Mouse (Mus musculus): ENCODE data around the gene Sgsm1. TPM values are rescaled to one million over a fixed set of nuclear protein-coding genes. Genes with fewer than 3 reads are reported as not detected.

The Sgsm1 gene
- polyA plus RNA-seq, 1 experiment from 2014 or later, result 0.62 TPM

DNA sequence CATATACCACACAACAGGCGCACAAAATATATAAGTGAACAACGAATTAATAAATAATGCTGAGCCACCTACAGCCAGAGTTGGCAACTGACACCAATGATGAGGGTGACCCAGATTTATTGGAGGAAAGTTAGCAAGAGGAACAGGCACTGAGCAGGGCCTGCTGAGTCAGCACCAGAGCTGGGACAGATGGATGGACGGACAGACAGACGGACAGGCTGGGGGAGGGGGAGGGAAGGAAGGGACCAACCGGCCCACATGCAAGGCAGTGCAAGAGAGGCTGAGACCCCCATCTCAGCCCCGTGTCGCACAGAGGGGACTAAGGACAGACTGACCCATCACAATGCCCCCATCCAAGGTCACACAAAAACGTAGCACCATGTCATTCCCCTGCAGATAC lies 96.5 kb downstream of the Sgsm1 start:
- Histone ChIP-seq H3K9ac (no peak overlapping the region), H3K27me3 (0 out of 2 replicates have a peak, but pooled peaks cover 6% of the 10 kb centered on the region), H3K4me1 (replicated peaks) (peaks cover 25% of the 10 kb centered on the region), H3K4me3 (no peak overlapping the region), H3K36me3 (no peaks in the 10 kb centered on the region), H3K9me3 (replicated peaks) (no peaks in the 10 kb centered on the region), H3K4me2 (no peak overlapping the region), H3K27ac (0 out of 2 replicates have a peak overlapping the region, but pooled peaks have one; percentile 27)
- WGBS, result 81% methylated on average over 8 of the region's 8 CpGs
- ATAC-seq (replicated peaks; ENCODE audit: insufficient number of reproducible peaks, insufficient read depth, low FRiP score, low read depth), result no peak

DNA sequence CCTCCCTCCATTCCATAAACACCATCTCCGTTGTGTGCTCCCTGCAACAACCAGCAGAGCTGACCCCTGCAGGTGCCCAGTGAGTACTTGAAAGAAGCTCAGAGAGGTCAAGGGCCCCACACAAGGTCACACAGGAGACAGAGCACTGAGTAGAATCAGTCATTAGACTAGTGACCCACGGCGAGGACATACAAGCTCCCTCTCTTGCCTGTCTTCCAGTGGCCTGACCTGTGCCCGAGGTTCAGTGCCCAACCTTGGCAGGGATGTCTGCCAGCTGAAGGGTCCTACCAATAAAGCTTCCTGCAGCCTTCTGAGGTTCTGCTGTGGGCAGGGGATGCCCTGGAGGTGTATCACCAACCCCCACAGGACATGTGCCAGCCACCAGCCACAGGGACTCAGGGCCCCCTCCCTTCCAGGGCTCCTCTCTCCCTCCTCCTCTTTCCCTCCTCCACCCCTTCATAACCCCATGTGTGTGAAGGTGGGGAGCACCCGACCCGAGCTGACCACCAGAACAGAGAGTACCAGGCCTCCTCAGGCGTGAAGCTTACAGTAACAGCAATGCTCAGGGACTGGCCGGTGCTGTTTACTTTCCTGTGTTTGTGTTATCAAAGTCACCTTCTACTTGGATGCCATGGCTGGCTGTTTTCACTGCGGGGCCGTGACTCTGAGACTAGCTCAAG lies 98.3 kb downstream of the Sgsm1 start:
- H3K4me1 ChIP-seq (replicated peaks), result peaks cover 40% of the 10 kb centered on the region
- no peak overlapping the region for H3K27ac ChIP-seq
- no peak overlapping the region for H3K9ac ChIP-seq
- H3K4me3 ChIP-seq, result no peak overlapping the region
- no peak for ATAC-seq (replicated peaks; ENCODE audit: insufficient number of reproducible peaks, insufficient read depth, low FRiP score, low read depth)
- H3K9me3 ChIP-seq (replicated peaks), result no peaks in the 10 kb centered on the region
- no peak overlapping the region for H3K4me2 ChIP-seq
- H3K36me3 ChIP-seq, result no peaks in the 10 kb centered on the region
- 70% methylated on average over 10 of the region's 10 CpGs for WGBS
- H3K27me3 ChIP-seq, result no peaks in the 10 kb centered on the region

GRCm38 (mm10) chr5:113210314-113210713 lies 100.3 kb downstream of the Sgsm1 start:
- 73% methylated on average over 6 of the region's 6 CpGs for WGBS

DNA sequence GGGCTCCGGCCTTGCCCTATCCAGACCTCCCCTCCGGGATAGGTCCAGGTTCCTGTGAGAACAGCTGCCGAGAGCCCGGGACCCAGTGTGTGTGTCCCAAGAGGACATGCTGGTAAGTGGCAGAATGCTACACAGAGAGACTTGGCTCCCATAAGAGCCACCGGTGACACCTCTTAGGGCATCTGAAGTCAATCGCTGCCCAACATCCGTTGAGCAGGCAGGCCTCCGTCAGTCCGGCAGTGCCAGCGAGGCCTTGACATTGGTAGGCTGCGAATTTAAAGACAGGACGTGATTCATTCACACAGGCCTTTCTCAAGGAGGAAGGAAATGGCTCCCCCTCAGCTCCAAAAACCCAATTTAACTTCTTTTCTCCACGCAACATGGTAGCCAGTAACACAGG lies 100.7 kb downstream of the Sgsm1 start:
- ATAC-seq (replicated peaks; ENCODE audit: insufficient number of reproducible peaks, insufficient read depth, low FRiP score, low read depth), result no peak
- no peak overlapping the region for H3K4me3 ChIP-seq
- WGBS, result 65% methylated on average over 13 of the region's 13 CpGs
- H3K27me3 ChIP-seq, result no peaks in the 10 kb centered on the region
- H3K27ac ChIP-seq, result peak overlapping the region; percentile 85
- H3K9me3 ChIP-seq (replicated peaks), result no peaks in the 10 kb centered on the region
- no peak overlapping the region for H3K9ac ChIP-seq
- H3K4me2 ChIP-seq, result no peak overlapping the region
- H3K4me1 ChIP-seq (replicated peaks), result peaks cover 47% of the 10 kb centered on the region
- H3K36me3 ChIP-seq, result no peaks in the 10 kb centered on the region

More at GRCm38 (mm10) chr5:113210314-113210713, 100.3 kb downstream of the Sgsm1 start:
- H3K27ac ChIP-seq, result peak overlapping the region; percentile 85
- no peaks in the 10 kb centered on the region for H3K9me3 ChIP-seq (replicated peaks)
- H3K9ac ChIP-seq, result no peak overlapping the region
- no peaks in the 10 kb centered on the region for H3K27me3 ChIP-seq
- peaks cover 47% of the 10 kb centered on the region for H3K4me1 ChIP-seq (replicated peaks)
- no peak for ATAC-seq (replicated peaks; ENCODE audit: insufficient number of reproducible peaks, insufficient read depth, low FRiP score, low read depth)
- no peak overlapping the region for H3K4me3 ChIP-seq
- no peak overlapping the region for H3K4me2 ChIP-seq
- H3K36me3 ChIP-seq, result no peaks in the 10 kb centered on the region

- H3K4me1 ChIP-seq (replicated peaks), result peaks cover 44% of the 10 kb centered on the region
- no peak overlapping the region for H3K9ac ChIP-seq
- H3K36me3 ChIP-seq, result no peaks in the 10 kb centered on the region
- H3K4me2 ChIP-seq, result peak overlapping the region; percentile 3; the same call in 1 of the 2 replicates
- WGBS, result 39% methylated on average over 11 of the region's 11 CpGs
- H3K27ac ChIP-seq, result peak overlapping the region; percentile 85
- no peak overlapping the region for H3K4me3 ChIP-seq
- ATAC-seq (replicated peaks; ENCODE audit: insufficient number of reproducible peaks, insufficient read depth, low FRiP score, low read depth), result no peak
- no peaks in the 10 kb centered on the region for H3K9me3 ChIP-seq (replicated peaks)
- H3K27me3 ChIP-seq, result no peaks in the 10 kb centered on the region
Observed at GRCm38 (mm10) chr5:113209401-113209750, 101.2 kb downstream of the Sgsm1 start.

DNA sequence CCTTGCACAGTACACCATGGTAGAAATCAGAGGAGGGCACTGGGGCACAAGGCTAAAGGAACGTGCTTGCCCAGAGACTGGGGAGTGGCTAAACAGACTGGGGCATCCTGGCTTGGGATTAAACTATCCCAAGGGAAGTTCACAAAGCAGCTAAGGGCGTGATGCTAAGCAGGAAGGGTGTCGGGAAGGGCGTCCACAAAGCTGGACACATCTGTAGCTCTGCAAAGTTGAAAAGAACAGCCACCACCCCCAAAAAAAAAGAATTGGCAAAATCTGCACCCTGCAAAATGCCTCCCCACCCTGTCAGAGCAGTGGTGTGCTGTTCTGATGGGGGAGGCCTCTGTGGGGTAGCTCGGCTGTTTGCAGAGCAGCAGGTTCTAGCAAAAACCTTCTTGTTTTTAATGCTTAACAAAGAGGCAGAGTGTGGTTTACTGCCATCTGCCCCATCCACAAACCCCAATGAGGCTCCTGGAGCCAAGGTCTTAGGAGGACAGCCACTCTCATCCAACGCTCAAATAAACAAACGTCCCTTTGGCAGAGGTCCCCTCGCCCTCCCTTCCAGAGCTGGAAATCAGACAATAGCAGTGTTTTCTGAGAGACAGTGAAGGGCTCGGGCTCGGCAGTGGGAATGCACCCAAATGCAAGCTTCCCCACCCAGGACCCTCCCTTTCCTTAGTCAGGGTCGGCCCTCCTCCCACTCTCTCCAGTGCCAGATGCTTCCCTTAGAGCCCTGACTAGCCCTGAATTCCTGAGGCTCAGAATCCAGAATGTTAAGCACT lies 101.8 kb downstream of the Sgsm1 start:
- Histone ChIP-seq H3K4me2 (peak overlapping the region; percentile 3; the same call in 1 of the 2 replicates), H3K4me3 (no peak overlapping the region), H3K27ac (peak overlapping the region; percentile 85), H3K9me3 (replicated peaks) (no peaks in the 10 kb centered on the region), H3K36me3 (no peaks in the 10 kb centered on the region), H3K4me1 (replicated peaks) (peaks cover 42% of the 10 kb centered on the region), H3K27me3 (no peaks in the 10 kb centered on the region), H3K9ac (no peak overlapping the region)
- peak; percentile 57 for ATAC-seq (replicated peaks; ENCODE audit: insufficient number of reproducible peaks, insufficient read depth, low FRiP score, low read depth)
- 44% methylated on average over 11 of the region's 11 CpGs for WGBS

DNA sequence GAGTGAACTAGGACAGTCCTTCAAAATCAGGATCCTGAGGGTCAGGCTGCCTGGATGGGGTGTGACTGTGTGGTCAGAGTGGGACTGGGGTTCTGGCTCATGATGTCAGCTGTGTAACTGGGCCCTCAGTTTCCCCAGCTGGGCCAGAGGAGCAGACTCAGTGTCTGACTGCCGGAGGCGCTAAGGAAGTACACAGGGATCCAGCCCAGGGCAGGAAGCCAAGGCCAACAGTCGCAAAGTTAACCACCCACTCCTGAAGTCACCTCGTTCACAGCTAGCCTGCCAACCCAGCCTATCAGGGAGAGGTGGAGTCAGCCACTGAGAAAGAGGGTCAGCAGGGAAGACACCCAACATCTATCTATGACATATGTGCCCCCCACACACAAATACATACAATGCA lies 102.5 kb downstream of the Sgsm1 start:
- Histone ChIP-seq H3K27me3 (no peaks in the 10 kb centered on the region), H3K4me2 (no peak overlapping the region), H3K4me3 (no peak overlapping the region), H3K9me3 (replicated peaks) (no peaks in the 10 kb centered on the region), H3K9ac (no peak overlapping the region), H3K36me3 (no peaks in the 10 kb centered on the region), H3K27ac (peak overlapping the region; percentile 85), H3K4me1 (replicated peaks) (peaks cover 42% of the 10 kb centered on the region)
- ATAC-seq (replicated peaks; ENCODE audit: insufficient number of reproducible peaks, insufficient read depth, low FRiP score, low read depth), result 0 out of 2 replicates have a peak, but pooled peaks have one; percentile 28
- WGBS, result 35% methylated on average over 4 of the region's 4 CpGs

DNA sequence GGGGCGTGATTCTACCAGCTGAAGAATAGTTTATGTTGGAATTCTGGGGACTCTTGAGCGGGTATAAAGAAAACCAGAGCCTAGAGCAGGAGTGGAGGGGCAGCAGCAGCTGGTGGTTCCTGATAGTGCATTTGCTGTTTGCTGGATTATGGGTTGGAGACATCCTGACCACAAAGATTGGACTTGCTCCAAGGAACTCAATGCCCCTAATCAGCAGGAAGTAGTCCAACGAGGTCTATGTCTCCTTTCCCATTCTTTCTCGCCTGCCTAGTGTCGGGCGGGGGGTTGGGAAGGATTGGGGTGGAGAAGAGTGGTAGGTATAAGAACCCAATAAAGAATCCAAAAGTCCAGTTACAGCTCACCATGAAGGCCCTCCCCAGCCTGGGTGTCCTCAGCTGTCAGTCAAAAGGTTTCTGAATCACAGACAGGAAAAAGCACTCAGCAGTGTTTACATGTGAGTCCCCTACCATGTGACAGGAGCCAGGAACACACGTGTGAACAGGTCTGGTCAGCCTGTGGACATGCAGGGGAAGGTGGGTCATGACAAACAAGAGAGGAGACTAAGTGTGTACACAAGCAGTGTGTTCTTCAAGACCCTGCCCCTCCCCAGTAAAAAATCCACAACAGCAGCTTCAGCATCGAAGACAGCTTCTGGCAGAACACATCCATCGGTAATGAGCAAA lies 103.8 kb downstream of the Sgsm1 start:
- no peak for ATAC-seq (replicated peaks; ENCODE audit: insufficient number of reproducible peaks, insufficient read depth, low FRiP score, low read depth)
- peaks cover 42% of the 10 kb centered on the region for H3K4me1 ChIP-seq (replicated peaks)
- no peaks in the 10 kb centered on the region for H3K36me3 ChIP-seq
- no peaks in the 10 kb centered on the region for H3K27me3 ChIP-seq
- H3K4me2 ChIP-seq, result no peak overlapping the region
- WGBS, result 32% methylated on average over 9 of the region's 9 CpGs
- no peaks in the 10 kb centered on the region for H3K9me3 ChIP-seq (replicated peaks)
- peak overlapping the region; percentile 85 for H3K27ac ChIP-seq
- no peak overlapping the region for H3K9ac ChIP-seq
- no peak overlapping the region for H3K4me3 ChIP-seq

DNA sequence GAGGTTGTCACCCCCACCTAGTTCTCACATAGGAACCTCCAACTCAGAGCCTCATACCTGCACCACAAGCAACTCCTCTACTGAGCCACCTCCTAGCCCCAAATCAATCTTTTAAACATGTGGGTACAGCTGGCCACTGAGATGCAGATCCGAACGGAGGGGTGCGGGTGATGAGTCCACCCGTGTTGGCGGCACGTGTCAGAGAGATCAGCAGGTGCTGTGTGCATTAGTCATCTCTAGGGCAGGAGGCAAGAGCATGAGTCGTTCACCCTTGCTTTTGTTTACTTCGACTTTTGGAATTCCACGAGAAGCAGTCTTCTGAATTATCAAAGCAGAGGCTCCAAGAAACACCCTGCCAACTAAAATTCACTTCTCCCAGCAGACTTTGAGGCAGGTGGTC lies 106.4 kb downstream of the Sgsm1 start:
- H3K36me3 ChIP-seq, result no peaks in the 10 kb centered on the region
- peaks cover 34% of the 10 kb centered on the region; the same call in 1 of the 2 replicates for H3K4me1 ChIP-seq (replicated peaks)
- H3K27me3 ChIP-seq, result no peaks in the 10 kb centered on the region
- no peak overlapping the region for H3K4me3 ChIP-seq
- no peak overlapping the region for H3K27ac ChIP-seq
- no peaks in the 10 kb centered on the region for H3K9me3 ChIP-seq (replicated peaks)
- no peak overlapping the region for H3K4me2 ChIP-seq
- ATAC-seq (replicated peaks; ENCODE audit: insufficient number of reproducible peaks, insufficient read depth, low FRiP score, low read depth), result no peak
- H3K9ac ChIP-seq, result no peak overlapping the region
- WGBS, result 83% methylated on average over 9 of the region's 9 CpGs

DNA sequence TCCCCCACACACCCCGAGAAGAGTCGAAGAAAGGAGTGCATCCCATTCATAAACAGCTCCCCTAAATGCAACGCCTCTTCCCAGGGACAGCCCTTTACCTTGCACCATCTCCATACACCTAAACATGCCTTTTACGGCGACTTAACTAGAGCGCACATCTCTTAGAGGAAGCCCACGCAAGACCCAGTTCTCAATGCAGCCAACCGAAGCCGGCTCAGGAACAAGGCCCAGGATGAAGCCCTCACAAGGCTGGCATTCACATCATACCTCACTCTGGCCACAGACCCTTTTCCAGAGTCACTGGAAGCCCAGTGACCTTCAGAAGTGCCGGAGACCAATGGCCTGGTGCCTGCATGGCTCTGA lies 110.8 kb downstream of the Sgsm1 start:
- no peak for ATAC-seq (replicated peaks; ENCODE audit: insufficient number of reproducible peaks, insufficient read depth, low FRiP score, low read depth)
- H3K9ac ChIP-seq, result no peak overlapping the region
- H3K36me3 ChIP-seq, result no peaks in the 10 kb centered on the region
- no peaks in the 10 kb centered on the region; the same call in 1 of the 2 replicates for H3K27me3 ChIP-seq
- H3K4me1 ChIP-seq (replicated peaks), result peaks cover 31% of the 10 kb centered on the region
- peak overlapping the region; percentile 81 for H3K27ac ChIP-seq
- H3K9me3 ChIP-seq (replicated peaks), result no peaks in the 10 kb centered on the region
- H3K4me3 ChIP-seq, result no peak overlapping the region
- no peak overlapping the region for H3K4me2 ChIP-seq
- 78% methylated on average over 10 of the region's 10 CpGs for WGBS

- no peak; the same call in 1 of the 2 replicates for ATAC-seq (replicated peaks; ENCODE audit: insufficient number of reproducible peaks, insufficient read depth, low FRiP score, low read depth)
- no peak overlapping the region for H3K4me2 ChIP-seq
- no peak overlapping the region for H3K4me3 ChIP-seq
- peaks cover 31% of the 10 kb centered on the region for H3K4me1 ChIP-seq (replicated peaks)
- peak overlapping the region; percentile 81 for H3K27ac ChIP-seq
- no peaks in the 10 kb centered on the region for H3K36me3 ChIP-seq
- H3K27me3 ChIP-seq, result no peaks in the 10 kb centered on the region; the same call in 1 of the 2 replicates
- no peak overlapping the region for H3K9ac ChIP-seq
- 42% methylated on average over 8 of the region's 8 CpGs for WGBS
- H3K9me3 ChIP-seq (replicated peaks), result no peaks in the 10 kb centered on the region
Observed at GRCm38 (mm10) chr5:113199126-113199771, 111.3 kb downstream of the Sgsm1 start.

Data from heart, embryonic 15.5 days (tissue).